Mouse (Mus musculus) heart, postnatal 0 days (tissue): ENCODE data around the gene Cdkn1c. TPM values are rescaled to one million over a fixed set of nuclear protein-coding genes. Genes with fewer than 3 reads are reported as not detected.

ENCODE experiments used
- ATAC-seq: fragments of 200-750 bp; cut with Nextera tagmentation; 2 replicates; pipeline ENCODE4 v1.8.0; 2017; ENCODE audit warnings: low read depth, moderate number of reproducible peaks, moderate library complexity; ENCODE audit not compliant: insufficient read depth
- DNase-seq: peaks from one replicate; pipeline ENCODE4 v3.0.0-alpha.2; 2016; ENCODE audit warnings: low spot score
- H3K27ac ChIP-seq: fragments of 300-500 bp; sonication (generic); 2 replicates; pipeline ENCODE4 v1.5.1; 2014; ENCODE audit warnings: low read depth, mild to moderate bottlenecking
- H3K27me3 ChIP-seq: fragments of 300-500 bp; sonication (generic); 2 replicates; pipeline ENCODE4 v1.6.1; 2014; ENCODE audit warnings: low read length, mixed read lengths; ENCODE audit not compliant: control insufficient read depth, insufficient read depth
- H3K36me3 ChIP-seq: fragments of 300-500 bp; sonication (generic); replicated peaks from 2 replicates; pipeline ENCODE4 v1.6.1; 2014; ENCODE audit warnings: low read length, mixed read lengths; ENCODE audit not compliant: control insufficient read depth, insufficient read depth
- H3K4me1 ChIP-seq: fragments of 300-500 bp; sonication (generic); 2 replicates; pipeline ENCODE4 v1.6.1; 2014; ENCODE audit warnings: antibody characterized with exemption; ENCODE audit not compliant: control insufficient read depth, insufficient read depth
- H3K4me2 ChIP-seq: fragments of 300-500 bp; sonication (generic); 2 replicates; pipeline ENCODE4 v1.6.1; 2014; ENCODE audit warnings: low read depth, mild to moderate bottlenecking, low read length, moderate library complexity
- H3K4me3 ChIP-seq: fragments of 300-500 bp; sonication (generic); 2 replicates; pipeline ENCODE4 v1.5.1; 2014; ENCODE audit warnings: low read depth, low read length
- H3K9ac ChIP-seq: fragments of 300-500 bp; sonication (generic); replicated peaks from 2 replicates; pipeline ENCODE4 v1.6.1; 2014; ENCODE audit warnings: low read depth, low read length, mixed read lengths
- H3K9me3 ChIP-seq: fragments of 300-500 bp; sonication (generic); replicated peaks from 2 replicates; pipeline ENCODE4 v1.6.1; 2016; ENCODE audit warnings: low read length; ENCODE audit not compliant: control insufficient read depth
- CTCF ChIP-seq: IDR thresholded peaks from 2 replicates; pipeline ENCODE4 v1.5.1; 2016; ENCODE audit warnings: antibody characterized with exemption, control low read depth, low read depth
- EP300 ChIP-seq: IDR thresholded peaks from 2 replicates; pipeline ENCODE4 v1.6.1; 2016; ENCODE audit warnings: antibody characterized with exemption, low read depth
- WGBS: fragments of 180-500 bp; shearing (Covaris S2); extraction: QIAGEN DNeasy Blood & Tissue Kit; methylation state at CpG from one replicate; pipeline ENCODE4 v1.1.7; 2014; 5-methylcytosine and 5-hydroxymethylcytosine counted together
- polyA plus RNA-seq: library from polyadenylated mRNA; unstranded; fragments of >200 nt; fragmentation: Nextera tagmentation; extraction: Ambion mirVana; gene quantifications from 2 replicates; pipeline ENCODE4 v1.2.1, GENCODE M21; 2015
- total RNA-seq: library from RNA; depleted of rRNA; stranded (reverse); fragments of >200 nt; gene quantifications from 2 replicates; pipeline ENCODE4 v1.2.3, GENCODE M21; 2014; ENCODE audit warnings: low replicate concordance

The Cdkn1c gene
- total and polyA plus RNA-seq, 2 experiments from 2014 or later, result 81.3 to 94.6 TPM

DNA sequence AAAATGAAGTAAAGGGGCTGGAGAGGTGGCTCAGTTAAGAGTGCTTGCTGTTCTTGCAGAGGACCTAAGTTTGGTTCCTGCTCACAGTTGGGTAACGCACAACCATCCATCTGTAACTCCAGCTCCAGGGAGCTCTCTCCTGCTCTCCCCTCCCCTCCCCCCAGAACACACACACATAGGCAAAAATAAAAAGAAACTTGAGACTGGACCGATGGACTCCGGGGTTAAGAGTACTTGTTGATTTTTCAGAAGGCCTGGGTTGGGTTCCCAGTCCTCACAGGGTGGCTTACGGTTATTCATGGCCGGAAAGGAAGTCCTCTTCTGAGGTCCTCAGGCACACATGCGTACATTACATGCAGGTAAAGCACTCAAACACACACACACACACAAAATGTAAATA is 43.1 kb upstream of the Cdkn1c start:
- ATAC-seq (no peak), DNase-seq (no peak)
- Histone ChIP-seq H3K4me1 (peaks cover 10% of the 10 kb centered on the region; the same call in 1 of the 2 replicates), H3K27ac (no peak overlapping the region), H3K36me3 (no peaks in the 10 kb centered on the region), H3K9ac (no peak overlapping the region), H3K27me3 (peaks cover 46% of the 10 kb centered on the region), H3K9me3 (no peaks in the 10 kb centered on the region), H3K4me3 (no peak overlapping the region), H3K4me2 (no peak overlapping the region)
- no peak for TF ChIP-seq CTCF
- no peak for TF ChIP-seq EP300
- WGBS, result 89% methylated on average over 6 of the region's 6 CpGs

GRCm38 (mm10) chr7:143502418-143503200 is 41.8 kb upstream of the Cdkn1c start, which contains the start of gene Phlda2:
Gene Phlda2 (minus strand): TSS chr7:143503150.
- Histone ChIP-seq H3K9me3 (no peaks in the 10 kb centered on the region), H3K4me2 (peak within 1 kb of the TSS; percentile 89), H3K4me1 (peaks cover 10% of the 10 kb centered on the region; the same call in 1 of the 2 replicates), H3K4me3 (peak within 1 kb of the TSS; percentile 58), H3K9ac (0 out of 2 replicates have a peak within 1 kb of the TSS, but pooled peaks have one; percentile 26), H3K27me3 (peaks cover 46% of the 10 kb centered on the region), H3K36me3 (no peaks in the 10 kb centered on the region), H3K27ac (no peak within 1 kb of the TSS)
- DNase-seq (no peak), ATAC-seq (no peak)
- TF ChIP-seq EP300 (no peak), CTCF (no peak)
- 2% methylated on average over 51 of the region's 51 CpGs for WGBS

DNA sequence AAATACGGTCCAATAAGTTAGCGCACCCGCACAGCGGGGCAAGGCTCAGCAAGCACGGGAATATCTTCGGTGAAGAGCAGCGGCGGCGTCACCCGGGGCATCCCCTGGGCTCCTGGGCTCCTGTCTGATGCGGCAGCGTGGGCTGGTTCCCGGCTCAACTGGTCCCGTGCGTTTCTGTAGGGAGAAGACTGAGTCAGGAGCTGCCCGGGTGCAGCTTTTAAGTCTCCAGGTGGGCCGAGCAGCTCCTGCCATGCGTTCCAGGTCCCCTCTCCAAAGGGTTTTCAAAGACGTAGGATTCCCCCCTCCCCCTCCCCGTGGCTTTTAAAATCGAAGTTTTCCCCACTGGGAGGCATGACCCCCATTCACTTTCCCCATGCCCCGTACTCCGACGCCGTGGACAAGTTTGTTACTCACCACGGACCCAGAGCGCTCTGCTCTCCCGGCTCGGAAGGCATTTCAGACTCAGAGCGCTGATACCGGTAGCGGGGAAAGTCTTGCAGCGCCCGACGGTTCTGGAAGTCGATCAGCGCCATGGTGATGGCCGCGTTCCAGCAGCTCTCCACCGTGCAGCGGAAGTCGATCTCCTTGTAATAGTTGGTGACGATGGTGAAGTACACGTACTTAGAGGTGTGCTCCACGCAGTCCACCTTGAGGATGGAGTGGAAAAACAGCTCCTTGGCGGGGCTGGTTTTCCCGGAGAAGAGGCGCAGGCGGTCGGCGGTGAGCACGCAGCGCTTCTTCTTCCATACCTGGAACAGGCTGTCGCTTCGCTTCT is 41.0 kb upstream of the Cdkn1c start:
- no peak overlapping the region for H3K27ac ChIP-seq
- peak overlapping the region; percentile 89 for H3K4me2 ChIP-seq
- no peaks in the 10 kb centered on the region for H3K9me3 ChIP-seq
- no peaks in the 10 kb centered on the region for H3K36me3 ChIP-seq
- peaks cover 46% of the 10 kb centered on the region for H3K27me3 ChIP-seq
- 2% methylated on average over 55 of the region's 55 CpGs for WGBS
- 0 out of 2 replicates have a peak, but pooled peaks have one; percentile 14 for ATAC-seq
- H3K4me1 ChIP-seq, result peaks cover 10% of the 10 kb centered on the region; the same call in 1 of the 2 replicates
- TF ChIP-seq CTCF (no peak), EP300 (no peak)
- H3K9ac ChIP-seq, result 0 out of 2 replicates have a peak overlapping the region, but pooled peaks have one; percentile 26
- peak overlapping the region; percentile 58 for H3K4me3 ChIP-seq
- DNase-seq, result peak; percentile 26

DNA sequence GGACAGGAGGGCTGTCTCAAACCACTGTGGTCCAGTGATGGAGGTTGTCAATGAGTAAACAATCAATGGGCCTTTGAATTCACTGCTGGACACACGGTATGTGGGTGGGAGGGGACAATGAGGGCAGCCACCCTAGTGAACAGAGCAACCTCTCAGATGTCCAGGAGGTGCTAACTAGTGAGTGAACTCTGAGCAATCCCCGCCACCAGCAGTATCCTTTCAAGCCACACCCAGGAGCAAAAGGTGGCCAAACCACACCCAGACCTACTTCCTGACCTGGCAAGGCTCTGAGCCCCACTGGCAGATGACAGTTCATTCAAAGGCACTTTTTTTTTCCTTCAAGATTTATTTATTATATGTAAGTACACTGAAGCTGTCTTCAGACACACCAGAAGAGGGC is 40.1 kb upstream of the Cdkn1c start:
- no peak for TF ChIP-seq EP300
- no peak for TF ChIP-seq CTCF
- H3K9me3 ChIP-seq, result no peaks in the 10 kb centered on the region
- DNase-seq, result no peak
- peaks cover 10% of the 10 kb centered on the region; the same call in 1 of the 2 replicates for H3K4me1 ChIP-seq
- ATAC-seq, result no peak
- H3K4me2 ChIP-seq, result no peak overlapping the region
- H3K9ac ChIP-seq, result no peak overlapping the region
- H3K27ac ChIP-seq, result no peak overlapping the region
- 64% methylated on average over 2 of the region's 2 CpGs for WGBS
- peaks cover 46% of the 10 kb centered on the region for H3K27me3 ChIP-seq
- no peaks in the 10 kb centered on the region for H3K36me3 ChIP-seq
- no peak overlapping the region for H3K4me3 ChIP-seq

DNA sequence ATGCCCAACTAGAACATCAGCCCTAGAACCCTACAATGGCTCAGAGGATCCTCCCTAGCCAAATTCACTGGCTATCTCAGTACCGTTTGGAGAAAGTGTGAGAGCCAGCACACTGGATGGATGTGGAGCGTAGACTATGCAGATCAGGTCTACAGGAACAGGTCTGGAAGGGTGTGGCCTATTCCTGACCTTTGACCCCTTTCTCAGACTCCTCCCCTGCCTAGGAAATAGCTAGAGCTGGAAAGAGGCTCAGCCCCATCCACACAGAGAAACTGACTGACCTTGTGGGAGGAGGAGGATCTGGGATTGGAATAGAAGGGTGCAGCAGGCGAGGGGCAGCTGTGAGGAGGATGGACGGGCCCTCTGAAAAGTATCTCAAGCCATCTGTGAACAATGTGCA is 37.7 kb upstream of the Cdkn1c start:
- Histone ChIP-seq H3K4me1 (peaks cover 10% of the 10 kb centered on the region; the same call in 1 of the 2 replicates), H3K4me3 (no peak overlapping the region), H3K9me3 (no peaks in the 10 kb centered on the region), H3K36me3 (no peaks in the 10 kb centered on the region), H3K9ac (no peak overlapping the region), H3K4me2 (no peak overlapping the region), H3K27me3 (peaks cover 40% of the 10 kb centered on the region), H3K27ac (no peak overlapping the region)
- DNase-seq (no peak), ATAC-seq (no peak)
- 90% methylated on average over 4 of the region's 4 CpGs for WGBS
- no peak for TF ChIP-seq EP300
- TF ChIP-seq CTCF, result no peak
